In genomic region chr10:82240742-82241400, GRCm38 (mm10) we compare ENCODE assay signal across 8 mouse cellular contexts. TPM values are rescaled to one million over a fixed set of nuclear protein-coding genes. Genes with fewer than 3 reads are reported as not detected.
A peak's percentile ranks its signal among the peaks of the same experiment; 100 is the strongest.
DNase-seq lines count a peak whose midpoint lies in the region; ATAC-seq and TF ChIP-seq lines count a peak whose summit lies in the region.

Gene Zfp938 (minus strand): TSS chr10:82241280.

- H3K4me3 ChIP-seq in hindbrain, embryonic 14.5 days (replicated peaks; ENCODE audit: low read length), result peak within 1 kb of the TSS; percentile 73

- H3K9me3 ChIP-seq in hindbrain, embryonic 14.5 days (ENCODE audit: control insufficient read depth, low read length), result peaks cover 26% of the 10 kb centered on the region

- H3K27me3 ChIP-seq in Patski, result peaks cover 22% of the 10 kb centered on the region
- no peaks in the 10 kb centered on the region for H3K27me3 ChIP-seq in hindbrain, embryonic 14.5 days (ENCODE audit: control insufficient read depth, insufficient read depth, low read length)

- TF ChIP-seq CTCF in Patski (IDR thresholded peaks at IDR 0.05), result no peak

- 4% methylated on average over 27 of the region's 27 CpGs for WGBS in hindbrain, embryonic 14.5 days

- peak within 1 kb of the TSS; percentile 86 for H3K9ac ChIP-seq in hindbrain, embryonic 14.5 days

- peak within 1 kb of the TSS; percentile 67 for H3K4me2 ChIP-seq in hindbrain, embryonic 14.5 days (replicated peaks)

- in situ Hi-C loops in Patski (cut with MboI; ENCODE audit: low pct_unique_long_range_greater_than_20kb), result no loop called here

- H3K36me3 ChIP-seq in hindbrain, embryonic 14.5 days (replicated peaks; ENCODE audit: control insufficient read depth, insufficient read depth), result peaks cover 11% of the 10 kb centered on the region

- peak; percentile 100 for ATAC-seq in Patski
- peak; percentile 100 for ATAC-seq in hindbrain, embryonic 14.5 days (ENCODE audit: low FRiP score)

- H3K27ac ChIP-seq in hindbrain, embryonic 14.5 days, result peak within 1 kb of the TSS; percentile 85

- peak; percentile 44 for DNase-seq in Patski (ENCODE audit: low read depth, low spot score)
- peak; percentile 87 to 88 for DNase-seq in cerebellum, postnatal 10 days
- DNase-seq in frontal cortex, postnatal 25 days (ENCODE audit: low spot score in 2 of 2), result peak; percentile 55 to 76
- DNase-seq in hindbrain, embryonic 14.5 days (ENCODE audit: low spot score), result peak; percentile 84
- peak; percentile 51 to 59 for DNase-seq in layer of hippocampus, postnatal 25 days (ENCODE audit: extremely low spot score in 1 of 2, low spot score in 1 of 2)
- peak; percentile 78 for DNase-seq in lung, postnatal 14 days
- peak; percentile 59 for DNase-seq in ovary, postnatal 36 days (ENCODE audit: low spot score)
- DNase-seq in thymus, postnatal 25 days, result peak; percentile 72

- CTCF ChIA-PET in Patski (lab: Charles Lee), result interaction anchor here (1.7 kb wide), 1 partner anchor 10 kb away, joined by 3 read pairs; no protein-coding TSS in a partner anchor

- H3K4me1 ChIP-seq in hindbrain, embryonic 14.5 days (replicated peaks; ENCODE audit: control insufficient read depth, insufficient read depth, low read length), result peaks cover 13% of the 10 kb centered on the region

- POLR2A ChIA-PET in Patski (lab: Charles Lee), result interaction anchor here (0.5 to 0.7 kb wide), 2 partner anchors 11 to 484 kb away, joined by 3 read pairs; no protein-coding TSS in a partner anchor

RNA-seq across cellular contexts. Expression of gene Zfp938, which starts in this region (rescaled TPM):
- polyA plus RNA-seq in Patski (2021), result 10.4 TPM
- polyA plus RNA-seq in hindbrain, embryonic 14.5 days (2014; fragmentation: Nextera tagmentation; extraction: Ambion mirVana), result 29.9 and 35.0 TPM in 2 replicates
- total RNA-seq in layer of hippocampus, postnatal 25 days (2021), result 10 to 100 TPM; 22.8 to 23.0 TPM

Comparison
In these comparisons a context has a peak if more than half of its experiments do, and no peak if none do; other contexts are left out.
1. Peak in every context shown above with its lines: DNase-seq, ATAC-seq, H3K4me3 ChIP-seq and H3K27ac ChIP-seq.